Mouse (Mus musculus) gastrocnemius, postnatal 14 days (tissue): ENCODE data around the gene Borcs8. TPM values are rescaled to one million over a fixed set of nuclear protein-coding genes. Genes with fewer than 3 reads are reported as not detected.

Source experiments
- DNase-seq: peaks from one replicate; pipeline ENCODE4 v3.0.0; 2021; ENCODE audit warnings: mixed read lengths
- intact Hi-C: fragments of 180-260 bp; cut with DNase I; formaldehyde crosslinking; loops from one replicate; pipeline ENCODE4 v1.15.1; 2025; ENCODE audit warnings: low total_unique reads
- microRNA-seq, 2 experiments: library from miRNA; unstranded; fragments of <30 nt; microRNA quantifications; one replicate each; pipeline ENCODE4 v1.2.0; 2021
- total RNA-seq, 2 experiments: library from RNA; stranded (reverse); gene quantifications; 2 replicates each; pipeline ENCODE4 v1.2.3; 2021

Gene Borcs8
- total RNA-seq, 2 experiments from 2014 or later: 14.4 to 18.4 TPM

GRCm38 (mm10) chr8:70170116-70170515, 30.8 kb downstream of the Borcs8 start:
- intact Hi-C loops: no loop called here
- DNase-seq: no peak

- DNase-seq: no peak
- intact Hi-C loops: no loop called here
These were observed 31.4 kb downstream of the Borcs8 start for GRCm38 (mm10) chr8:70170748-70171147.

GRCm38 (mm10) chr8:70171240-70171639, 31.9 kb downstream of the Borcs8 start:
- no peak for DNase-seq
- intact Hi-C loops: no loop called here

GRCm38 (mm10) chr8:70172043-70172681, 32.9 kb downstream of the Borcs8 start, which contains the start of gene Tmem161a:
Gene Tmem161a, plus strand, starts transcription at chr8:70172356.
- intact Hi-C loops: no loop called here
- peak; percentile 90 for DNase-seq

- intact Hi-C loops: no loop called here
- no peak for DNase-seq
These were observed 34.0 kb downstream of the Borcs8 start for GRCm38 (mm10) chr8:70173320-70173719.

- no peak for DNase-seq
- intact Hi-C loops: no loop called here
These were observed 34.8 kb downstream of the Borcs8 start for GRCm38 (mm10) chr8:70174079-70174478.

GRCm38 (mm10) chr8:70178231-70178630, 38.9 kb downstream of the Borcs8 start:
- intact Hi-C loops: loop anchor here (5.0 kb wide), 1 partner anchor 44 kb away; no protein-coding TSS in a partner anchor
- DNase-seq: no peak

GRCm38 (mm10) chr8:70179082-70179481, 39.8 kb downstream of the Borcs8 start:
- intact Hi-C loops: loop anchor here (5.0 kb wide), 1 partner anchor 43 kb away; no protein-coding TSS in a partner anchor
- DNase-seq: no peak

GRCm38 (mm10) chr8:70181212-70181902, 42.1 kb downstream of the Borcs8 start:
- intact Hi-C loops: no loop called here
- DNase-seq: no peak

- no peak for DNase-seq
- intact Hi-C loops: no loop called here
These were observed 42.6 kb downstream of the Borcs8 start for GRCm38 (mm10) chr8:70181903-70182252.

GRCm38 (mm10) chr8:70183194-70183593, 43.9 kb downstream of the Borcs8 start:
- DNase-seq: no peak
- intact Hi-C loops: no loop called here

- no peak for DNase-seq
- intact Hi-C loops: no loop called here
These were observed 49.4 kb downstream of the Borcs8 start for GRCm38 (mm10) chr8:70188707-70189106.

- intact Hi-C loops: no loop called here
- no peak for DNase-seq
These were observed 53.9 kb downstream of the Borcs8 start for GRCm38 (mm10) chr8:70193238-70193637.

GRCm38 (mm10) chr8:70194191-70194590, 54.9 kb downstream of the Borcs8 start:
- intact Hi-C loops: no loop called here
- DNase-seq: no peak

GRCm38 (mm10) chr8:70195762-70196161, 56.5 kb downstream of the Borcs8 start:
- no peak for DNase-seq
- intact Hi-C loops: no loop called here

Small RNAs within 50 kb of the gene (microRNA-seq; reads per million reads assigned to microRNA genes)
- 0 reads per million in 2 experiments for gene Mir7066

Other genes with a start within 250 kb of the Borcs8 start
- under 1 TPM in 1 of 2 experiments, not detected in 1; 0.31 TPM for gene Tssk6, start 237.3 kb upstream of the Borcs8 start, total RNA-seq
- gene Ndufa13, start 236.9 kb upstream of the Borcs8 start, total RNA-seq: 100 to 1,000 TPM; 265 to 294 TPM
- gene Yjefn3, start 236.8 kb upstream of the Borcs8 start, total RNA-seq: 10 to 100 TPM in 1 of 2 experiments, 1 to 10 TPM in 1; 7.8 to 10.2 TPM
- gene Gatad2a, start 143.1 kb upstream of the Borcs8 start, total RNA-seq: 10 to 100 TPM; 31.0 to 35.1 TPM
- gene Mau2, start 96.8 kb upstream of the Borcs8 start, total RNA-seq: 10 to 100 TPM; 22.6 to 26.3 TPM
- 10 to 100 TPM; 17.7 to 17.9 TPM for gene Sugp1, start 96.7 kb upstream of the Borcs8 start, total RNA-seq
- under 1 TPM in 1 of 2 experiments, not detected in 1; 0.51 TPM for gene Tm6sf2, start 66.6 kb upstream of the Borcs8 start, total RNA-seq
- under 1 TPM in 1 of 2 experiments, not detected in 1; 0.06 TPM for gene Hapln4, start 56.0 kb upstream of the Borcs8 start, total RNA-seq
- under 1 TPM; 0.02 to 0.04 TPM for gene Ncan, start 18.6 kb upstream of the Borcs8 start, total RNA-seq
- 1 to 10 TPM; 2.2 to 4.4 TPM for gene Nr2c2ap, start 8.2 kb upstream of the Borcs8 start, total RNA-seq
- gene Rfxank, start 345 bp upstream of the Borcs8 start, total RNA-seq: 1 to 10 TPM; 8.1 to 8.8 TPM
- under 1 TPM; 0.25 to 0.29 TPM for gene Mef2b, start 212 bp downstream of the Borcs8 start, total RNA-seq
- 10 to 100 TPM; 76.0 to 78.1 TPM for gene Tmem161a, start 32.9 kb downstream of the Borcs8 start, total RNA-seq
- 10 to 100 TPM; 25.5 to 29.2 TPM for gene Slc25a42, start 72.8 kb downstream of the Borcs8 start, total RNA-seq
- 10 to 100 TPM; 42.3 to 44.1 TPM for gene Sugp2, start 94.7 kb downstream of the Borcs8 start, total RNA-seq
- 1 to 10 TPM; 6.5 to 9.9 TPM for gene Armc6, start 95.0 kb downstream of the Borcs8 start, total RNA-seq
- 1 to 10 TPM; 8.5 to 8.7 TPM for gene Homer3, start 143.3 kb downstream of the Borcs8 start, total RNA-seq
- 10 to 100 TPM; 25.3 to 27.5 TPM for gene Ddx49, start 163.0 kb downstream of the Borcs8 start, total RNA-seq
- gene Cope, start 163.0 kb downstream of the Borcs8 start, total RNA-seq: 100 to 1,000 TPM; 123 to 134 TPM
- gene Cers1, start 176.3 kb downstream of the Borcs8 start, total RNA-seq: 10 to 100 TPM; 14.5 to 24.5 TPM
- gene Gdf1, start 190.3 kb downstream of the Borcs8 start, total RNA-seq: 1 to 10 TPM; 1.3 to 2.8 TPM
- 10 to 100 TPM; 31.6 to 35.0 TPM for gene Upf1, start 213.8 kb downstream of the Borcs8 start, total RNA-seq
- gene Comp, start 234.1 kb downstream of the Borcs8 start, total RNA-seq: 10 to 100 TPM; 18.6 to 19.6 TPM